In genomic region chr9:34752076-34752800, GRCm38 (mm10) we compare ENCODE assay signal across 15 mouse cellular contexts.
DNase-seq lines count a peak whose midpoint lies in the region; ATAC-seq and TF ChIP-seq lines count a peak whose summit lies in the region.
"Had no signal": no experiment of that assay in that cellular context is flagged by ENCODE, and none has a peak within 500 bp of the region (broad histone marks: within the 10 kb centered on the region; RNA-seq: fewer than 3 reads in every experiment).

No protein-coding gene starts in this region.

- no peak for DNase-seq in frontal cortex, postnatal 25 days (ENCODE audit: low spot score in 2 of 2)
- DNase-seq in left cerebral cortex, postnatal 4 days: peak; percentile 78
- no peak for DNase-seq in left cerebral cortex, adult 2 months (ENCODE audit: extremely low spot score in 1 of 2, low spot score in 2 of 2)
- peak; percentile 78 for DNase-seq in Muller cell, postnatal 12 days (ENCODE audit: inconsistent ontology term)
- peak; percentile 39 for DNase-seq in cerebellum, adult 8-10 months
- no peak for DNase-seq in gastrocnemius, adult 2 months
- DNase-seq: thymus, adult 18-20 months had no signal

- WGBS in intestine, embryonic 16.5 days: 79% methylated on average over 5 of the region's 5 CpGs

- peaks cover 6% of the 10 kb centered on the region; the same call in 1 of the 2 replicates for H3K4me1 ChIP-seq in intestine, embryonic 16.5 days (ENCODE audit: control insufficient read depth, insufficient read depth, low read length)
- H3K4me1 ChIP-seq: neural tube, embryonic 12.5 days had no signal

- H3K9ac ChIP-seq in intestine, embryonic 16.5 days (ENCODE audit: low read depth, low read length): no peak overlapping the region
- H3K9ac ChIP-seq: hindbrain, embryonic 14.5 days; limb, embryonic 15.5 days; lung, embryonic 15.5 days; midbrain, embryonic 12.5 days; neural tube, embryonic 12.5 days had no signal

- no peak overlapping the region for H3K27ac ChIP-seq in left cerebral cortex, adult 2 months
- H3K27ac ChIP-seq in intestine, embryonic 16.5 days (ENCODE audit: low read length): no peak overlapping the region
- no peak overlapping the region for H3K27ac ChIP-seq in gastrocnemius, adult 2 months
- H3K27ac ChIP-seq: embryonic facial prominence, embryonic 10.5 days; hindbrain, embryonic 14.5 days; limb, embryonic 15.5 days; lung, embryonic 15.5 days; midbrain, embryonic 12.5 days; neural tube, embryonic 12.5 days had no signal

- ATAC-seq in frontal cortex, adult (ENCODE audit: low TSS enrichment): peak; percentile 58
- ATAC-seq in intestine, embryonic 16.5 days: no peak

- H3K9me3 ChIP-seq in intestine, embryonic 16.5 days (ENCODE audit: control insufficient read depth, low read length): no peaks in the 10 kb centered on the region
- H3K9me3 ChIP-seq: embryonic facial prominence, embryonic 10.5 days; limb, embryonic 15.5 days; lung, embryonic 15.5 days; midbrain, embryonic 12.5 days; neural tube, embryonic 12.5 days had no signal

- H3K4me3 ChIP-seq in left cerebral cortex, adult 2 months: no peak overlapping the region
- H3K4me3 ChIP-seq in intestine, embryonic 16.5 days (ENCODE audit: low read length): no peak overlapping the region
- H3K4me3 ChIP-seq in gastrocnemius, adult 2 months: no peak overlapping the region
- H3K4me3 ChIP-seq: embryonic facial prominence, embryonic 10.5 days; limb, embryonic 15.5 days; lung, embryonic 15.5 days; midbrain, embryonic 12.5 days; neural tube, embryonic 12.5 days had no signal

- no peaks in the 10 kb centered on the region for H3K27me3 ChIP-seq in intestine, embryonic 16.5 days (replicated peaks; ENCODE audit: control insufficient read depth, insufficient read depth, low read length)
- H3K27me3 ChIP-seq: limb, embryonic 15.5 days; lung, embryonic 15.5 days; neural tube, embryonic 12.5 days had no signal

- TF ChIP-seq CTCF in left cerebral cortex, adult 2 months (IDR thresholded peaks at IDR 0.05): no peak
- no peak for TF ChIP-seq CTCF in gastrocnemius, adult 2 months (IDR thresholded peaks at IDR 0.05)

- no peak overlapping the region for H3K4me2 ChIP-seq in intestine, embryonic 16.5 days (ENCODE audit: low read depth, low read length)
- H3K4me2 ChIP-seq: hindbrain, embryonic 14.5 days; limb, embryonic 15.5 days; lung, embryonic 15.5 days; midbrain, embryonic 12.5 days; neural tube, embryonic 12.5 days had no signal

- intact Hi-C loops in left cerebral cortex, postnatal 4 days (cut with DNase I): no loop called here
- intact Hi-C loops in left cerebral cortex, adult 2 months (cut with DNase I): loop anchor here (1.0 to 5.0 kb wide), 3 partner anchors 90 to 265 kb away; no protein-coding TSS in a partner anchor
- intact Hi-C loops in gastrocnemius, adult 2 months (cut with DNase I): loop anchor here (2.0 kb wide), 1 partner anchor 253 kb away; no protein-coding TSS in a partner anchor

- H3K36me3 ChIP-seq in intestine, embryonic 16.5 days (ENCODE audit: control insufficient read depth, insufficient read depth, low read length): no peaks in the 10 kb centered on the region
- H3K36me3 ChIP-seq: embryonic facial prominence, embryonic 10.5 days; limb, embryonic 15.5 days; lung, embryonic 15.5 days; midbrain, embryonic 12.5 days; neural tube, embryonic 12.5 days had no signal

Comparison
In these comparisons a context has a peak if more than half of its experiments do, and no peak if none do; other contexts are left out.
1. DNase-seq: peak in left cerebral cortex, postnatal 4 days (single experiment), Muller cell, postnatal 12 days (single experiment) and cerebellum, adult 8-10 months (single experiment); none in frontal cortex, postnatal 25 days (0 of 2), left cerebral cortex, adult 2 months (0 of 2) and gastrocnemius, adult 2 months (single experiment).